Mouse (Mus musculus): ENCODE results near the gene Tlk1. TPM values are rescaled to one million over a fixed set of nuclear protein-coding genes. Genes with fewer than 3 reads are reported as not detected.

Gene Tlk1
- polyA plus RNA-seq, 1 experiment = 30.4 TPM

GRCm38 (mm10) chr2:70741901-70742300 is 83.6 kb downstream of the Tlk1 start:
- WGBS = 44% methylated on average over 5 of the region's 5 CpGs
- no peak overlapping the region for H3K4me3 ChIP-seq (replicated peaks; ENCODE audit: insufficient read depth, low read depth, low read length)
- H3K4me1 ChIP-seq (ENCODE audit: control insufficient read depth, insufficient read depth, low read length) = no peaks in the 10 kb centered on the region; the same call in 1 of the 2 replicates

GRCm38 (mm10) chr2:70736008-70736407 is 89.5 kb downstream of the Tlk1 start:
- Histone ChIP-seq H3K4me1 (ENCODE audit: control insufficient read depth, insufficient read depth, low read length) (no peaks in the 10 kb centered on the region), H3K27ac (ENCODE audit: insufficient read depth, low read length) (no peak overlapping the region), H3K4me3 (replicated peaks; ENCODE audit: insufficient read depth, low read depth, low read length) (no peak overlapping the region), H3K27me3 (ENCODE audit: control insufficient read depth, insufficient read depth, low read length) (no peaks in the 10 kb centered on the region)
- WGBS = 86% methylated on average over 5 of the region's 5 CpGs
- TF ChIP-seq POLR2A (IDR thresholded peaks at IDR 0.05; ENCODE audit: borderline replicate concordance, insufficient read depth, low read length) = no peak
- no peak for TF ChIP-seq CTCF (IDR thresholded peaks at IDR 0.05; ENCODE audit: borderline replicate concordance, insufficient read depth, low read depth, low read length)
- no peak for DNase-seq

More at GRCm38 (mm10) chr2:70741901-70742300, 83.6 kb downstream of the Tlk1 start:
- no peak for DNase-seq
- H3K27ac ChIP-seq (ENCODE audit: insufficient read depth, low read length) = no peak overlapping the region
- H3K27me3 ChIP-seq (ENCODE audit: control insufficient read depth, insufficient read depth, low read length) = no peaks in the 10 kb centered on the region
- no peak for TF ChIP-seq POLR2A (IDR thresholded peaks at IDR 0.05; ENCODE audit: borderline replicate concordance, insufficient read depth, low read length)
- TF ChIP-seq CTCF (IDR thresholded peaks at IDR 0.05; ENCODE audit: borderline replicate concordance, insufficient read depth, low read depth, low read length) = no peak

DNA sequence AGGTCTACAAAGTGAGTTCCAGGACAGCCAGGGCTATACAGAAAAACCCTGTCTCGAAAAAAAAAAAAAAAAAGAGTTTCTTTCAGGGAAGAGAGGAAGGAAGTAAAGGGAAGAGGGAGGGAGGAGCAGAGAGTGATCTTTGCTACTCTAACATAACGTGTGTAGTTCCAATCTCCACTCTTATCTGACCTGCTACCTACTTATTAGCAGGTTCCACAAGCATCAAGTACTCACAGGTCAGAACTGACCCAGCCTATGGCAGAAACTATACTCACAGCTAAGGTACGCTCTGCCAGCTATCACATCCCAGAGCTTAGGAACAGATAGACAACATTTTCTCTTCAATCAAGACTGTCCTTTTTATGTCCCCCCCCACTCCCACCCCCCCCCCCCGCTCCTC is 90.0 kb downstream of the Tlk1 start:
- TF ChIP-seq CTCF (IDR thresholded peaks at IDR 0.05; ENCODE audit: borderline replicate concordance, insufficient read depth, low read depth, low read length) (no peak), POLR2A (IDR thresholded peaks at IDR 0.05; ENCODE audit: borderline replicate concordance, insufficient read depth, low read length) (no peak)
- DNase-seq = no peak
- no peak overlapping the region for H3K4me3 ChIP-seq (replicated peaks; ENCODE audit: insufficient read depth, low read depth, low read length)
- WGBS = 90% methylated on average over 4 of the region's 4 CpGs
- H3K27me3 ChIP-seq (ENCODE audit: control insufficient read depth, insufficient read depth, low read length) = no peaks in the 10 kb centered on the region
- no peaks in the 10 kb centered on the region for H3K4me1 ChIP-seq (ENCODE audit: control insufficient read depth, insufficient read depth, low read length)
- H3K27ac ChIP-seq (ENCODE audit: insufficient read depth, low read length) = no peak overlapping the region

- Histone ChIP-seq H3K4me3 (replicated peaks; ENCODE audit: insufficient read depth, low read depth, low read length) (no peak overlapping the region), H3K27ac (ENCODE audit: insufficient read depth, low read length) (no peak overlapping the region), H3K4me1 (ENCODE audit: control insufficient read depth, insufficient read depth, low read length) (no peaks in the 10 kb centered on the region), H3K27me3 (ENCODE audit: control insufficient read depth, insufficient read depth, low read length) (no peaks in the 10 kb centered on the region)
- TF ChIP-seq POLR2A (IDR thresholded peaks at IDR 0.05; ENCODE audit: borderline replicate concordance, insufficient read depth, low read length) = no peak
- TF ChIP-seq CTCF (IDR thresholded peaks at IDR 0.05; ENCODE audit: borderline replicate concordance, insufficient read depth, low read depth, low read length) = no peak
- DNase-seq = no peak
- 91% methylated on average over 2 of the region's 2 CpGs for WGBS
Measured at GRCm38 (mm10) chr2:70727089-70727488, 98.4 kb downstream of the Tlk1 start.

DNA sequence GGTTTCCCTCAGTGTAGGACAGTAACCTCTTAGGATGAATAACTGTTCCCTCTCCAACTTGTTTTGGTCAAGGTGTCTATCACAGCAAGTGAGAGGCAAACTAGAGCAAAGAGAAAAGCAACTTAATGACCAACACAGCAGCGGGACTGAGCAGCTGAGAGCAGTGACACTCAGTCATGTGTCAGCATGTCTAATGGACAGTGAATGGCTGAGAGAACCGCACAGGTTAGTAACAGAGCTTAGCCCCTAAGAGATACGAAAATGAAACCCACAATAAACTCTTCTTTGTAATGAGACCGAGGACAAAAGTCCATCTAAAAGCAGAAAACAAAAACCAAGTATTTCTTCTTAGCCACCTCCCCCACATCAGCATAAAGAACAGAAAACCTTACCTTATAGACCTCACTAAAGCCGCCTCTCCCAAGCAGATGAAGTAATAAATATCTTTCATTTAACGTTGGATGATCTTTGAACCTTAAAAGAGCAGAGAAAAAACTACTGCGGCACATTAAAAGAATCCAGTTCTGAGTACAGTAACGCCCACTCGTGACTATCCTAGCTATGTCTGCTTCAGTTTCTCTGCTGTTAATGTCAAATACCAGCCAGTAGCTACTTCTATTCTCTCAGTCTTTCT is 101.8 kb downstream of the Tlk1 start:
- Histone ChIP-seq H3K27ac (ENCODE audit: insufficient read depth, low read length) (no peak overlapping the region), H3K4me3 (replicated peaks; ENCODE audit: insufficient read depth, low read depth, low read length) (no peak overlapping the region), H3K27me3 (ENCODE audit: control insufficient read depth, insufficient read depth, low read length) (no peaks in the 10 kb centered on the region), H3K4me1 (ENCODE audit: control insufficient read depth, insufficient read depth, low read length) (no peaks in the 10 kb centered on the region)
- TF ChIP-seq POLR2A (IDR thresholded peaks at IDR 0.05; ENCODE audit: borderline replicate concordance, insufficient read depth, low read length) (no peak), CTCF (IDR thresholded peaks at IDR 0.05; ENCODE audit: borderline replicate concordance, insufficient read depth, low read depth, low read length) (no peak)
- 92% methylated on average over 9 of the region's 9 CpGs for WGBS
- DNase-seq = no peak

GRCm38 (mm10) chr2:70710878-70711277 is 114.7 kb downstream of the Tlk1 start:
- 96% methylated on average over 4 of the region's 4 CpGs for WGBS
- DNase-seq = no peak

DNA sequence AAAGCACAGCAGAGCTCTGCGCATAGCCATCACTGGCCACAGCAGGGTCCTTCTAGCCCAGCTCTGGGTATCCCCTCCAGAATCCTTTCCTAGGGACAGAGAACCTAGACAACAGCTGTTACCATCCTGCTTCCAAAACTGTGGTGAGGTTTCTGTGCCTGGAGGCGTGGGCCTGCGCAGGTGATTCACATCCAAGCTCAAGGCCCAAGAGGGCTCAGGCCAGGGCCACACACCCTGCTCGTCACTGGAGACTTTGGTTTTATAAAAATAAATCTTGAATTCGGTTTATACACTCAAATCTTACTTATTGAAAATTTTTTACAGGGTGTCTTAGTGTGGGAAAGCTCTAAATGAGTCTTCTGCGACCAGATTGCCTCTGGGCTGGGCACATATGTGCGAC is 115.3 kb downstream of the Tlk1 start:
- Histone ChIP-seq H3K4me1 (ENCODE audit: control insufficient read depth, insufficient read depth, low read length) (no peaks in the 10 kb centered on the region), H3K4me3 (replicated peaks; ENCODE audit: insufficient read depth, low read depth, low read length) (no peak overlapping the region), H3K27ac (ENCODE audit: insufficient read depth, low read length) (no peak overlapping the region), H3K27me3 (ENCODE audit: control insufficient read depth, insufficient read depth, low read length) (no peaks in the 10 kb centered on the region; the same call in 1 of the 2 replicates)
- WGBS = 90% methylated on average over 7 of the region's 7 CpGs
- TF ChIP-seq CTCF (IDR thresholded peaks at IDR 0.05; ENCODE audit: borderline replicate concordance, insufficient read depth, low read depth, low read length) (no peak), POLR2A (IDR thresholded peaks at IDR 0.05; ENCODE audit: borderline replicate concordance, insufficient read depth, low read length) (no peak)
- DNase-seq = no peak

More at GRCm38 (mm10) chr2:70710878-70711277, 114.7 kb downstream of the Tlk1 start:
- H3K4me3 ChIP-seq (replicated peaks; ENCODE audit: insufficient read depth, low read depth, low read length) = no peak overlapping the region
- TF ChIP-seq CTCF (IDR thresholded peaks at IDR 0.05; ENCODE audit: borderline replicate concordance, insufficient read depth, low read depth, low read length) = no peak
- no peak overlapping the region for H3K27ac ChIP-seq (ENCODE audit: insufficient read depth, low read length)
- H3K27me3 ChIP-seq (ENCODE audit: control insufficient read depth, insufficient read depth, low read length) = no peaks in the 10 kb centered on the region; the same call in 1 of the 2 replicates
- H3K4me1 ChIP-seq (ENCODE audit: control insufficient read depth, insufficient read depth, low read length) = no peaks in the 10 kb centered on the region

- Histone ChIP-seq H3K27me3 (ENCODE audit: control insufficient read depth, insufficient read depth, low read length) (no peaks in the 10 kb centered on the region; the same call in 1 of the 2 replicates), H3K27ac (ENCODE audit: insufficient read depth, low read length) (no peak overlapping the region), H3K4me1 (ENCODE audit: control insufficient read depth, insufficient read depth, low read length) (no peaks in the 10 kb centered on the region), H3K4me3 (replicated peaks; ENCODE audit: insufficient read depth, low read depth, low read length) (no peak overlapping the region)
- TF ChIP-seq CTCF (IDR thresholded peaks at IDR 0.05; ENCODE audit: borderline replicate concordance, insufficient read depth, low read depth, low read length) = no peak
- TF ChIP-seq POLR2A (IDR thresholded peaks at IDR 0.05; ENCODE audit: borderline replicate concordance, insufficient read depth, low read length) = no peak
- WGBS = 81% methylated on average over 13 of the region's 13 CpGs
- DNase-seq = no peak
Measured at GRCm38 (mm10) chr2:70708986-70709730, 116.4 kb downstream of the Tlk1 start.

Data from cerebellum, adult 2 months (tissue).